Mouse (Mus musculus) monocyte, adult 5-6 weeks (primary cell): ENCODE results near the gene Gm47289. TPM values are rescaled to one million over a fixed set of nuclear protein-coding genes. Genes with fewer than 3 reads are reported as not detected.

Experiments used
- total RNA-seq: library from RNA; stranded (forward); fragments of 200-1000, 200-491, 200-594 nt; gene quantifications from 3 replicates; pipeline ENCODE4 v1.2.3, GENCODE M21; 2017

Gene Gm47289
- total RNA-seq, 1 experiment from 2014 or later: not detected

Other genes starting within 250 kb of the Gm47289 start
- 0.49 TPM in 1 of 3 replicates, not detected in the others for gene Ctdspl, start 232.7 kb upstream of the Gm47289 start, total RNA-seq
- 17.7 to 39.6 TPM (median 31.0 TPM) in 3 replicates for gene Vill, start 106.4 kb upstream of the Gm47289 start, total RNA-seq
- gene Plcd1, start 65.7 kb upstream of the Gm47289 start, total RNA-seq: 0.10 TPM in 1 of 3 replicates, not detected in the others
- not detected in 3 replicates for gene Dlec1, start 56.7 kb upstream of the Gm47289 start, total RNA-seq
- gene Acaa1b, start 2.1 kb upstream of the Gm47289 start, total RNA-seq: not detected in 3 replicates
- gene Slc22a13, start 49.9 kb downstream of the Gm47289 start, total RNA-seq: not detected in 3 replicates
- 42.8 to 50.1 TPM (median 45.9 TPM) in 3 replicates for gene Oxsr1, start 163.3 kb downstream of the Gm47289 start, total RNA-seq
- gene Acaa1a, start 180.5 kb downstream of the Gm47289 start, total RNA-seq: 31.0 to 54.9 TPM (median 52.6 TPM) in 3 replicates
- 71.0 to 79.2 TPM (median 75.9 TPM) in 3 replicates for gene Myd88, start 182.2 kb downstream of the Gm47289 start, total RNA-seq
- gene Xylb, start 198.2 kb downstream of the Gm47289 start, total RNA-seq: 0.39 TPM in 1 of 3 replicates, not detected in the others
- 0.21 to 0.48 TPM in 2 of 3 replicates, not detected in the other for gene Slc22a14, start 206.4 kb downstream of the Gm47289 start, total RNA-seq
- 0.49 to 1.9 TPM in 2 of 3 replicates, not detected in the other for gene Acvr2b, start 243.0 kb downstream of the Gm47289 start, total RNA-seq